Mouse (Mus musculus) embryo, embryonic 10.5 days (tissue): Measurements from ENCODE around the gene Corin.

Experiments used
- DNase-seq: peaks from one replicate; pipeline ENCODE4 v3.0.0-alpha.2; 2015; ENCODE audit warnings: low spot score

The Corin gene

GRCm38 (mm10) chr5:72441181-72441580, 63.1 kb downstream of the Corin start:
- DNase-seq, result no peak

- no peak for DNase-seq
These were observed 69.2 kb downstream of the Corin start for GRCm38 (mm10) chr5:72435085-72435484.

- DNase-seq, result no peak
These were observed 72.4 kb downstream of the Corin start for GRCm38 (mm10) chr5:72431856-72432255.

GRCm38 (mm10) chr5:72427556-72427955, 76.7 kb downstream of the Corin start:
- no peak for DNase-seq

- no peak for DNase-seq
These were observed 78.8 kb downstream of the Corin start for GRCm38 (mm10) chr5:72425342-72426010.

GRCm38 (mm10) chr5:72411874-72412329, 92.4 kb downstream of the Corin start:
- DNase-seq, result peak; percentile 65

- DNase-seq, result no peak
These were observed 93.4 kb downstream of the Corin start for GRCm38 (mm10) chr5:72410841-72411240.

- no peak for DNase-seq
These were observed 100.9 kb downstream of the Corin start for GRCm38 (mm10) chr5:72403376-72403775.

- DNase-seq, result peak; percentile 50
These were observed 101.4 kb downstream of the Corin start for GRCm38 (mm10) chr5:72402913-72403312.

GRCm38 (mm10) chr5:72401778-72402177, 102.5 kb downstream of the Corin start:
- no peak for DNase-seq

GRCm38 (mm10) chr5:72401251-72401650, 103.0 kb downstream of the Corin start:
- DNase-seq, result no peak

- no peak for DNase-seq
These were observed 122.1 kb downstream of the Corin start for GRCm38 (mm10) chr5:72382148-72382547.

- DNase-seq, result no peak
These were observed 123.7 kb downstream of the Corin start for GRCm38 (mm10) chr5:72380616-72381015.

- DNase-seq, result no peak
These were observed 136.3 kb downstream of the Corin start for GRCm38 (mm10) chr5:72368004-72368403.

- DNase-seq, result no peak
These were observed 138.5 kb downstream of the Corin start for GRCm38 (mm10) chr5:72365801-72366200.

GRCm38 (mm10) chr5:72363838-72364237, 140.4 kb downstream of the Corin start:
- no peak for DNase-seq

- no peak for DNase-seq
These were observed 150.5 kb downstream of the Corin start for GRCm38 (mm10) chr5:72353746-72354145.

- DNase-seq, result peak; percentile 88
These were observed 154.1 kb downstream of the Corin start for GRCm38 (mm10) chr5:72350081-72350758.

GRCm38 (mm10) chr5:72348591-72348990, 155.7 kb downstream of the Corin start:
- DNase-seq, result no peak

GRCm38 (mm10) chr5:72335873-72336272, 168.4 kb downstream of the Corin start:
- no peak for DNase-seq

- no peak for DNase-seq
These were observed 171.4 kb downstream of the Corin start for GRCm38 (mm10) chr5:72332901-72333300.

- DNase-seq, result no peak
These were observed 173.1 kb downstream of the Corin start for GRCm38 (mm10) chr5:72331217-72331616.

GRCm38 (mm10) chr5:72330648-72331047, 173.6 kb downstream of the Corin start:
- peak; percentile 29 for DNase-seq

GRCm38 (mm10) chr5:72329453-72329852, 174.8 kb downstream of the Corin start:
- DNase-seq, result peak; percentile 56
